Mouse (Mus musculus) lung, postnatal 0 days (tissue): Measurements from ENCODE around the gene Map1a. TPM values are rescaled to one million over a fixed set of nuclear protein-coding genes. Genes with fewer than 3 reads are reported as not detected.

Source experiments
- ATAC-seq: fragments of 200-750 bp; cut with Nextera tagmentation; 2 replicates; pipeline ENCODE4 v1.8.0; 2017; ENCODE audit warnings: moderate library complexity
- DNase-seq: peaks from one replicate; pipeline ENCODE4 v3.0.0-alpha.2; 2016; ENCODE audit warnings: low spot score
- H3K27ac ChIP-seq: fragments of 300-500 bp; sonication (generic); 2 replicates; pipeline ENCODE4 v1.5.1; 2014; ENCODE audit warnings: antibody characterized with exemption, mild to moderate bottlenecking, low read length, mixed read lengths
- H3K27me3 ChIP-seq: fragments of 300-500 bp; sonication (generic); replicated peaks from 2 replicates; pipeline ENCODE4 v1.6.1; 2014; ENCODE audit warnings: low read length, mixed read lengths; ENCODE audit not compliant: insufficient read depth
- H3K36me3 ChIP-seq: fragments of 300-500 bp; sonication (generic); 2 replicates; pipeline ENCODE4 v1.6.1; 2014; ENCODE audit warnings: low read length, mixed read lengths; ENCODE audit not compliant: insufficient read depth
- H3K4me1 ChIP-seq: fragments of 300-500 bp; sonication (generic); 2 replicates; pipeline ENCODE4 v1.6.1; 2014; ENCODE audit warnings: antibody characterized with exemption, low read depth, low read length, mixed read lengths; ENCODE audit not compliant: insufficient read depth
- H3K4me2 ChIP-seq: fragments of 300-500 bp; sonication (generic); replicated peaks from 2 replicates; pipeline ENCODE4 v1.6.1; 2014; ENCODE audit warnings: low read depth, mild to moderate bottlenecking, low read length, moderate library complexity, mixed read lengths
- H3K4me3 ChIP-seq: fragments of 300-500 bp; sonication (generic); 2 replicates; pipeline ENCODE4 v1.5.1; 2014; ENCODE audit warnings: low read depth, low read length
- H3K9ac ChIP-seq: fragments of 300-500 bp; sonication (generic); replicated peaks from 2 replicates; pipeline ENCODE4 v1.6.1; 2014; ENCODE audit warnings: low read depth, mild to moderate bottlenecking
- H3K9me3 ChIP-seq: fragments of 300-500 bp; sonication (generic); 2 replicates; pipeline ENCODE4 v1.6.1; 2016; ENCODE audit warnings: low read length, mixed read lengths
- CTCF ChIP-seq: IDR thresholded peaks from 2 replicates; pipeline ENCODE4 v1.5.1; 2016; ENCODE audit warnings: antibody characterized with exemption, mild to moderate bottlenecking
- EP300 ChIP-seq: IDR thresholded peaks from 2 replicates; pipeline ENCODE4 v1.6.1; 2016; ENCODE audit warnings: antibody characterized with exemption, mild to moderate bottlenecking, control low read depth
- WGBS: fragments of 180-500 bp; shearing (Covaris S2); extraction: QIAGEN DNeasy Blood & Tissue Kit; methylation state at CpG from one replicate; pipeline ENCODE4 v1.1.7; 2014; 5-methylcytosine and 5-hydroxymethylcytosine counted together
- polyA plus RNA-seq: library from polyadenylated mRNA; unstranded; fragments of >200 nt; fragmentation: Nextera tagmentation; extraction: Ambion mirVana; gene quantifications from 2 replicates; pipeline ENCODE4 v1.2.1, GENCODE M21; 2015

Gene Map1a
- polyA plus RNA-seq, 1 experiment from 2014 or later, result 1.3 TPM

DNA sequence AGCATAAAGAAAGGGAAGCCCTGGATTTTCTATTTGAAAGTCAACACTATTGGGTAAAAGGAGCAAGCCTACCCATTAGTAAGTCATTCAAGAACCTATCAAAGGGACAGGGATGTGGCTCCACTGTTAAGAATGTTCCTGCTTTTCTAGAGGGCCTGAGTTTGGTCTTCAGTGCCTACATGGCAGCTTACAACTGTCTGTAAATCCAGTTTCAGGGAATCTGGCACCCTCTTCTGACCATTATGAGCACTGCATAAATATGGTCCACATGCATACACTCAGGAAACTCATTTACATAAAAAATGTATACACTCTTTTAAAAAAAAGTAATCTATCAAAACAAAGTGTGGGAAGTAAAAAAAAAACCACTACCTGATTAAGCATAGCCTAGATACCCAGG is 49.7 kb downstream of the Map1a start:
- no peak overlapping the region for H3K27ac ChIP-seq
- no peak overlapping the region for H3K9ac ChIP-seq
- ATAC-seq (no peak), DNase-seq (no peak)
- no peaks in the 10 kb centered on the region for H3K9me3 ChIP-seq
- H3K27me3 ChIP-seq, result no peaks in the 10 kb centered on the region
- no peaks in the 10 kb centered on the region for H3K4me1 ChIP-seq
- no peaks in the 10 kb centered on the region for H3K36me3 ChIP-seq
- TF ChIP-seq CTCF (peak; percentile 46), EP300 (no peak)
- H3K4me3 ChIP-seq, result no peak overlapping the region
- no peak overlapping the region for H3K4me2 ChIP-seq

DNA sequence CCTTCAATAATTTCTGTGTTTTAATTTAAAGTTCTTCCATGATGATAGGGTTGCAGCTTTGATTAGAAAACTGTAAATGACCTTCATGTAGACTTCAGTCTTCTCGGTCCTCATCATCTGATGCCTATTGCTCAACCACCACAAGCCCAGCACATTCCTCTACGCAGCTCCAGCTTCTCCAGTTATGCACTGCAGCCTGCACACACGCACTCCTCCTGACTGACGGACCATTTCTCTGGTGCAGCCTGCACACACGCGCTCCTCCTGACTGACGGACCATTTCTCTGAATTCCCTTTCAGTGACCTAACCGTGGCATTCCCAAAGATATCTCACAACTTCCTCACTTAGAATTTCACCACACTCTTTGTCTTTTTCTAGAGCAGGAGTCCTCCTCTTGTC is 63.8 kb downstream of the Map1a start:
- peak; percentile 26 for DNase-seq
- TF ChIP-seq CTCF, result no peak
- Histone ChIP-seq H3K4me3 (no peak overlapping the region), H3K27me3 (no peaks in the 10 kb centered on the region), H3K4me1 (peaks cover 3% of the 10 kb centered on the region; the same call in 1 of the 2 replicates), H3K9ac (no peak overlapping the region), H3K4me2 (no peak overlapping the region), H3K36me3 (no peaks in the 10 kb centered on the region; the same call in 1 of the 2 replicates), H3K27ac (no peak overlapping the region), H3K9me3 (no peaks in the 10 kb centered on the region)
- ATAC-seq, result no peak
- 50% methylated on average over 8 of the region's 8 CpGs for WGBS

DNA sequence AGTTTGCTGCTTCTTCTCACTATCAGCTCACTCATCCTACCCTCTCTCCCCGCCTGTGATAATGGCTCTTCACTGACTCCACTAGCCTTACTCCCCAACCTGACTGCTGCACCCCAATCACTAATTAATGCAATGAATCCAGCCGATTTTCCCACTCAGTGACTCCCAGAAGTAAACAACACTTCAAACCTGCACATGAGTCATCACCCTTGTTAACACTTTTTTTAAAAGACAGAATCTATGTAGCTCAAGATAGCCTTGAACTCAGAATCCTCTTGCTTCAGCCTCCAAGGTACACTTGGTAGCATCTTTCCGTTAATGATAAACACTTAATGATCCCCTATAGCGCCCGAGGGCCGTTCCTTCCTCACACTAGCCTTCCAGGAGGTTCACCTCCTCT is 65.0 kb downstream of the Map1a start:
- no peak for ATAC-seq
- TF ChIP-seq CTCF, result no peak
- TF ChIP-seq EP300, result no peak
- Histone ChIP-seq H3K4me2 (peak overlapping the region; percentile 97), H3K9me3 (no peaks in the 10 kb centered on the region), H3K36me3 (no peaks in the 10 kb centered on the region), H3K27me3 (peaks cover 10% of the 10 kb centered on the region; the same call in 1 of the 2 replicates), H3K4me1 (peaks cover 3% of the 10 kb centered on the region; the same call in 1 of the 2 replicates), H3K4me3 (peak overlapping the region; percentile 58), H3K27ac (no peak overlapping the region), H3K9ac (peak overlapping the region; percentile 43)
- DNase-seq, result peak; percentile 43
- under 1% methylated on average over 6 of the region's 6 CpGs for WGBS

DNA sequence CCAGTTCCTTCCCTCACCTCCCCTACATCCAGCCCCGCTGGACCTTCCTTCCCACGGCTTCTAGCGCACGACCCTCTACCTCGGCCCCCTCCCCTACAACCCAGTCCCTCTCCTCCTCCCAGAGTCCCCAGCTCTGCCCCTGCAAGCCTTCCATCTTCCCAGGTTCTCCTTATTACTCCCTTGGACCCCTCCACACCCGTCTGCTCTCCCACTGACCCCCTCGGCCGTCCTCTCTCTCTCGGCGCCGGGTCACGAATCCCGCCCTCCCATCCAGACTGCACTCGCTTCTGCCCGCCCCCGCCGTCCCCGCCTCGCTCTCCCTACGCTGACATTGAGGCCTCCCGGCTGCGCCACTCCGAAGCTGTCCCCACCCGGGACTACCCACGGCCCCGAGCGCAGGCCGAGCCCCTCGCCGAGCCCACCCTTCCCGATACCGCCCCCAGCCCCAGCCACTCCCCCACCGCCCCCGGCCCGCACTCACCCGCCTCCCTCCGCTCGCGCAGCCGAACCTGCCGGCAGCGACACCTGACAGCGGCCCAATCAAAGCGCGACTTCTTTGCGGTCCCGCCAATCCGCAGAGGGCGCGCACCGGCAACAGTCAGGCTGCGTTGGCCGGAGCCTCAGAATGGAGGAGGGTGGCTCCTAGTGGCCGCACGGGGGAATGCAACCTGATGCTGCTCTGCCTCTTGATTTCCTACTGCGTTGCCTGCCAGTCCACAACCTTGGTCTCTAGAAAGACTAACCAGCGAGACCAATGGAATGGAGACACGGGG is 65.6 kb downstream of the Map1a start, which contains the start of gene Ppip5k1:
Gene Ppip5k1, minus strand, starts transcription at position 577 of the 773 bp plus-strand sequence.
- no peaks in the 10 kb centered on the region for H3K9me3 ChIP-seq
- H3K4me2 ChIP-seq, result peak within 1 kb of the TSS; percentile 97
- H3K9ac ChIP-seq, result peak within 1 kb of the TSS; percentile 43
- peaks cover 3% of the 10 kb centered on the region; the same call in 1 of the 2 replicates for H3K4me1 ChIP-seq
- H3K4me3 ChIP-seq, result peak within 1 kb of the TSS; percentile 58
- ATAC-seq (peak; percentile 97), DNase-seq (peak; percentile 97)
- WGBS, result under 1% methylated on average over 57 of the region's 58 CpGs
- no peaks in the 10 kb centered on the region for H3K36me3 ChIP-seq
- H3K27me3 ChIP-seq, result peaks cover 11% of the 10 kb centered on the region; the same call in 1 of the 2 replicates
- no peak within 1 kb of the TSS for H3K27ac ChIP-seq
- TF ChIP-seq EP300 (no peak), CTCF (peak; percentile 98)

DNA sequence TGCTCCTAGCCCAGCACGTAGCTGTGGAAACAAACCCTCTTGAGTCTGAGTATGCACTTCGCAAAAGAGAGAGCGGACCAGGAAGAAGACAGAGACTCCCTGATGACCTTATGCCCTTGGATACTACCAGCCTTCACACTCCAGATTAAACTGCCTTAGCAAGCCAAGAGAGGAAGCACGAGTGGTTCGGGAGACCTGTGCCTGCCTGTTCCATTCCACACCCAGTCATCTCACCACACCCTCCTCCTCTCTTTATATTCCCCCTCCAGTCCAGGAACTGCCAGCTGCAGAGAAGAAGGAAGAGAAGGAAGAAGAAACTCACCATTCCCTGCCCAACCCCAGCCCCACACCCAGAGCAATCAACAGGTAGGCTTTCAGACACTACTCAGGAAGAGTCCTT is 68.1 kb downstream of the Map1a start, which contains the start of gene Ckmt1:
Gene Ckmt1, plus strand, starts transcription at position 221 of the 400 bp plus-strand sequence.
- Histone ChIP-seq H3K4me2 (peak within 1 kb of the TSS; percentile 43), H3K27me3 (peaks cover 11% of the 10 kb centered on the region; the same call in 1 of the 2 replicates), H3K4me3 (peak within 1 kb of the TSS; percentile 19; the same call in 1 of the 2 replicates), H3K27ac (peak within 1 kb of the TSS; percentile 33), H3K36me3 (no peaks in the 10 kb centered on the region), H3K4me1 (peaks cover 3% of the 10 kb centered on the region; the same call in 1 of the 2 replicates), H3K9ac (no peak within 1 kb of the TSS), H3K9me3 (no peaks in the 10 kb centered on the region)
- DNase-seq, result peak; percentile 60
- ATAC-seq, result 0 out of 2 replicates have a peak, but pooled peaks have one; percentile 3
- TF ChIP-seq EP300, result no peak
- no peak for TF ChIP-seq CTCF
- WGBS, result 36% methylated on average over 5 of the region's 5 CpGs

DNA sequence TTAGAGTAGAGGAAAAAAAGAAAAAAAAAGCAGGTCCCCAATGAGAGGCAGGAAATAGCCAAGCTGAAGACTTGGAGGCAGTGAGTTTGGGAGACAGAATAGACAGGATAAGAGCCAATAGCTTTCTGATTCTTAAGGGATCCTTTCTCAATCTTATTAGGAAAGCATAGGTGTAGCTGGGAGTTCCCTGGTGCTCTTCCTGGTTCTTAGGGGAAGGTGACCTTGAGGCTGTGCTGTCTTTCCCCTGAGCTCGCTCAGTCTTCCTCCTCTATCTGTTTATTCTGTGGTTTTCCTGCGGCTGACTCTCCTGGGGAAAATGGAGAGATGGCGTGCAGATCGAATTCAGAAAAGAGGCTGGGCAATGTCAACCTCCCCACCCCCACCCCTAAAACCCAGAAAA is 68.6 kb downstream of the Map1a start:
- peak overlapping the region; percentile 19; the same call in 1 of the 2 replicates for H3K4me3 ChIP-seq

More for the DNA sequence above, 68.6 kb downstream of the Map1a start:
- ATAC-seq (no peak), DNase-seq (no peak)
- H3K9me3 ChIP-seq, result no peaks in the 10 kb centered on the region
- H3K4me1 ChIP-seq, result peaks cover 3% of the 10 kb centered on the region; the same call in 1 of the 2 replicates
- peak overlapping the region; percentile 33 for H3K27ac ChIP-seq
- no peaks in the 10 kb centered on the region for H3K36me3 ChIP-seq
- 0% methylated on average over 4 of the region's 4 CpGs for WGBS
- H3K4me2 ChIP-seq, result peak overlapping the region; percentile 43
- TF ChIP-seq CTCF (no peak), EP300 (no peak)
- no peak overlapping the region for H3K9ac ChIP-seq
- H3K27me3 ChIP-seq, result peaks cover 11% of the 10 kb centered on the region; the same call in 1 of the 2 replicates
